Mouse (Mus musculus): ENCODE measurements around the gene Gm20425.
A peak's percentile ranks its signal among the peaks of the same experiment; 100 is the strongest.
"Not testable (repeated sequence)": the region's sequence is repeated elsewhere in the genome, so short reads cannot be mapped to it uniquely, and the experiment has no call there.

Gm20425 gene

DNA sequence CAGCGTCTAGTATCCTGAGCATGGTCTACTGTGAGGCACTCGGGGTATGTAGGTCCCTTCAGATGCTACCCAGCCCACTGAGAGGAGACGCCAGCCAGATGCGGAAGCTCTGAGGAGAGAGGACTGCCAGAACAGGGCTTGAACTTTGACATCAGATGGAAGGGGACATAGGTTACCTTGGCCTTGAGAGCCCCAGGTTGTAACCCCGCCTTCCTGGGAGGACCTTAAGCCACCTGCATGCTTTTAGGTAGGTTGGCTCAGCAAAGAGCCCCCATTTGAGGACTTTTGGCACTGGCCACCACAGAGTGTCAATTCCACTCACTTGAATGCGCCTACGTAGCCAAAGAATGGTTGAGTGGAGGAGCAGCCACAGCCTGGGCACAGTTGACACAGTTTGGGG lies 5.4 kb downstream of the Gm20425 start:
- no peak for DNase-seq (ENCODE audit: low spot score)

DNA sequence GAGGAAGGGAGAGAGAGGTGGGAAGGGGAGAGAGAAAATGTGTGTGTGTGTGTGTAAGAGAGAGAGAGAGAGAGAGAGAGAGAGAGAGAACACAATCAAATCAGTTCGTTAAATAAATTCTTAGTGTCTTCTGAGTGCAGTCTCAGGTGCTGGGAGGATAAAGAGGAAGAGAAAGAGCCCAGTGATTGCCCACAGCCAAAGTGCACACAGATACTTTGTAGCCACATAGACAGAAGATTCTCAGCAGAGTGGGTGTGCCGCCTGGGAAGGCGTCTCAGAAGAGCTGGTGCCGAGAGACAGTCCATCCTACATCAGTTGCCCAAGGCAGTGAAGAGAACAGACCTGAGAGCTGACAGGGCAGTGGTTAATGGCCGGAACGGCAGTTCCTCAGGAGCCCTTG lies 15.8 kb downstream of the Gm20425 start:
- no peak for DNase-seq (ENCODE audit: low spot score)

DNA sequence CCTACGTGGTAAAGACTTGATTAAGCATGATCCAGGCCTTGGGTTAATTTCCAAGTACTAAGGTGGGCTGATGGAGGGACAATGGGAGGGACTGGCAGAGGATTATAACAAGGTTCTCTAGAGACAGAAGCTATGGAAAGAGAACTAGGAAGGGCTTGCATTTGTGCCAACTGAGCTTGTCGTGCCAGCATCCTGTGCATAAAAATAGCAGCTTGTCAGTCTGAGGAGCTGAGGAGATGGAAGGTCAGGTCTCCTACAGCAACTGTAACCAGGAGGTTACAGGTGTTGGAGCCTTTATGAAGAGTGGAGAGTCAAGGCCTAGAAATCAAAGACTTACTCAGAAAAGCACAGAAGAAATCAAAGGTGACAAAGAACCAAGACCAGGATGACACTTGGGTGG lies 16.5 kb downstream of the Gm20425 start:
- DNase-seq (ENCODE audit: low spot score): no peak

DNA sequence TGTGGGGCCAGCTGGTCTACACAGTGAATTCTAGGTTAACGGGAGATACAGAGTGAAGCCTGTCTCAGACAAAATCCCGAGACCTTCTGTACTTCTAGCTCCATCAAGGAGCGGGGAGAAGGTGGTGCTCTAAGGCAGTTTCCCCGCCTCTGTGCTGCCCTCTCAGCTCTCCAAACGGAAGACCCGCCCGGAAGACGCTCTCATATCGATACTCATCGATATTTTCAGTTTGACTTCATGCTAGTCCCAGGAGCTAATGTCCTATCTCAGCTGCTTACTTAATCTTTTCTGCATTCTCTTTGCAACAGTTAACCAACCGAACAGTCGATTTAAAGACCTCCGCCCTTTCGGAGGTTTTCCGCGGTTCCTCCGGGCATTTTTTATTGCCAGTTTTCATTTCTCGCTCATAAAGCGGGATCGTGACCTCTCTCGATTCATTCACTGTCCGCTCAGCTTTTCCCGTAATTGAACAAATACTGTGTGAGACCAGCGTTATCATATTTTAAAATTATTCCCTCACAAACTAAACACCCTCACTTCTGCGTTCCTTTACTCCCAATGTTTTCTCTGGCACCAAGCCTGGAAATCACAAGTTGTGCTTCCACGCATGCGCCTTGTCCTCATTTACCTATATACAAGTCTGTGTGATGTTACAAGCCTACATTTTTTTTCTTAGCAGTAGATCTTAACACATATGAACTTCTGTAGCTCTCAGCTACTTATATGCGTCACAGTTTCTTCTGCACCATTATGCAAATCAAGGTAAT lies 17.3 kb downstream of the Gm20425 start:
- DNase-seq (ENCODE audit: low spot score): no peak

DNA sequence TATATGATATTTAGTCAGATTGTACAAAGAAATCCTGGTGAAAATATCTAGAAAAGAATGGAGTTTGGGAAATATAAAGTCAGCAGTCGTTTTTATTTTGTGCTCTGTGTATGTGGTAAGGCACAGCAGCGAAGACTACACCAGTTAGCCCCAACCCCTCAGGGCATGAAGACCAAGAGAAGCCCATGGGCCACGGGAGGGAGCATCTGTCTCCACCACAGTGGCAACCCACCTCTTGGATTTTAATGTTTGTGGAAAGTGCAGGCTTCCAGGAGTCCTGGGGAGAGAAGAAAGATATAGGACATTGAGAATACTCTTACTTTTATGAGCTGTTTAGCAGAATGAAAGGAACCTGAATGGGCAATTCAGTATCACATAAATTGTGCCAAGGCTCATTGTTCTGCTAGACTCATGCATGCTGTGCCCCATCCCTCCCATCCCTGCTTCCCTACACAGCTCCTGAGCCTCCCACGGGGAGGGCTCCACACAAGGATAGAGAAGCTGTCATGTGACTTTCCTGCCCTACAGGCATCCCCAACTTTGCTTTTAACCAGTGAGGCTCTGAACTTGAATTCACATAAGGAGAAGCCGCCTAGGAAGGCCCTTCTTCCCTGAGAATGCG lies 21.2 kb downstream of the Gm20425 start:
- DNase-seq (ENCODE audit: low spot score): no peak

DNA sequence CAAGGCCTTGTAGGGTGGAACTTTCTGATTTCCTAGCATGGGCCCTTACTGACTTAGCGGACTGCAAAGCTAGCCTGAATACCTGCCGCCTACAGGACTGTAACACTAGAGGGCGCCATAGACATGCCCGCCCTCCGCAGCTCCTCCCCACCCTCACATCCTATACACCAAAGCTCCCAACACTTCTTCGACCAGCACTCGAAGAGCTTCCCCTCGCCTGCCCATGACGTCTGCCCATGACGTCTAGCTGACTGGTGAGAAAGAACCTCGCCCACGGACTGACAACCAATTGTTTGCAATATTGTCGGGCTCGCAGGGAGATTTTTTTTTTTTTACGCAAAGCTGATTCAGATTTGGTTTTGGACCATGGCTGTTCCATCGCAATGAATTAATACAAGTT lies 22.3 kb downstream of the Gm20425 start:
- peak; percentile 54 for DNase-seq (ENCODE audit: low spot score)

DNA sequence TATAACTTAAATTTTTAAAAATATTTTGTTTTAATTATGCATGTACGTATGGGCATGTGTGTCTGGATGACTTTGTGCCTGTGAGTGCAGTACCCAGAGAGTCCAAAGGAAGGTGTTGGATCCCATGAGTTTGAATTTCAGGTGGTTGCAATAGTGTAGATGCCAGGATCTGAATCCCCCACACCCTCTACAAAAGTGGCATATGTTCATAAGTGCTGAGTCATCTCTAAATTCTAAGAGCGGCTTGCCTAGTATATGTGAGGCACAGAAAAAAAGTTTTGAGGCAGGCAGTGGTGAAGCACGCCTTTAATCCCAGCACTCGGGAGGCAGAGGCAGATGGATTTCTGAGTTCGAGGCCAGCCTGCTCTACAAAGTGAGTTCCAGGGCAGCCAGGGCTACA lies 24.3 kb downstream of the Gm20425 start:
- DNase-seq (ENCODE audit: low spot score): no peak

DNA sequence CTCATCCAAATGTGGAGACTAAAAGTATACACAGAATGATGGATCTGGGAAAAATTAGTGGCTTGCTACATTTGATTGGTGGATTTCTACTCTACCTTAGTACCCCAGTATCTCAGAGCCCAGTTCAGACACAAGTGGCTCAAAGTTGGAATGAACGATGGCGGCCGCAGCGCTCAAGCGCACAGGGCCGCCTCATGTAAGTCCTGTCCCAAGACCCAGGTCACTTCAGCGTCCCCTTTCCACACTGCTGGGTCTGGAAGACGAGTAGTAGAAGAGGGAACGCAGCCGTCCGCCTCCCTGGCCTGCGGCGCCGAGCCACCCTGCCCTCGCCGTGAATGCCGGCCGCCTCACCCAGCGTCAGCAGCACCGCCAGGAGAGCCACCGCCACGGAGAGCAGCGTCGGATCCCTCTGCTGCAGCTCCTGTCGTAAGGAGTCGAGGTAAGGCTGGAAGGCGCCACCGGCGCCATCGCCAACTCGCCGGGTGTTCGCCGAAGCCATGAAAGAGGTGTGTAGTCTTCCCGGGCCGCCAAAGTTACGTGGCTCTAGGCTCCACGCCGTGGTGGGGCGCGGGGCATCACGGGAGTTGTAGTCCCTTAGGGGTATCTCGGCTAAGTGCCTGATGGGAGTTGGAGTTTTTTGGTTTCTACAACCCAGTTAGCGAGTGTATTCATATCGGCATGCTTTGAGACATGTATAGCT lies 28.4 kb downstream of the Gm20425 start, which contains the start of gene Srprb:
Gene Srprb (minus strand): TSS at position 577 of the 700 bp plus-strand sequence.
- DNase-seq (ENCODE audit: low spot score): peak; percentile 90

DNA sequence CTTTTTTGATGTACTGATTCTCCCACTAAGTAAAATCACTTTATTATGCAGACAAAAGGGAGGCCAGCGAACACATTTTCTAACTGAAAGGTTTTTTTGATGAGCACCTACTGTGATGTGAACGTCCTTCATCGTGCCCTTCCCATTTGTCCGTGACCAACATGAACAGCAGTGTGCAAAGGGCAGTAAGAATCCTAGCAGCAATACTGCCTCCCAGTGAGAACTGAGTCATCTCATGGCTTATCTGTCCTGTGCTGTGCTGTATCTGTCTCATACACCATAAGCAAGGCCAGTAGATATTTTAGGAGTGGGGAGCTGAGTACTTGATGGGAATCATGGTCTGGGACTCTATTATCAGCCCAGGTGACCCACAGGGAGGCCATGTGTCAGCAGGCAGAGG lies 41.7 kb downstream of the Gm20425 start:
- no peak for DNase-seq (ENCODE audit: low spot score)

DNA sequence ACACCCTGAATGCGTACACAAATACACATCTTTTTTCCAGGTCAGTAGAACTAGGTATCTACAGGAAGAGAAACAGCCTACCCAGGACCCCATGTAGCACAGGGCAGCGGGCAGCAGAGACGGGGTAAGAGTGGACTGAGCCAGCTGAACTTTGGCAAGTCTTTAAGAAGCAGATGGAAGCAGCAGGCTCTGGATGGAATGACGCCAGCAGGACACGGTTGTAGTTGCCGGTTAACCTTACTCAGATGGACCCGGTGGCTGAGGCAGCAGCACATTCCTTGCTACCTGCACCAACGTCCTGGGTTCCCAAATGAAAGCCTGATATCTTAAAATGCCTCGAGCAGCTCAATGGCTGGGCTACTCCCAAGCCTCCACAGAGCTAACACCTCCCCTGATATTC lies 43.4 kb downstream of the Gm20425 start:
- DNase-seq (ENCODE audit: low spot score): peak; percentile 15

DNA sequence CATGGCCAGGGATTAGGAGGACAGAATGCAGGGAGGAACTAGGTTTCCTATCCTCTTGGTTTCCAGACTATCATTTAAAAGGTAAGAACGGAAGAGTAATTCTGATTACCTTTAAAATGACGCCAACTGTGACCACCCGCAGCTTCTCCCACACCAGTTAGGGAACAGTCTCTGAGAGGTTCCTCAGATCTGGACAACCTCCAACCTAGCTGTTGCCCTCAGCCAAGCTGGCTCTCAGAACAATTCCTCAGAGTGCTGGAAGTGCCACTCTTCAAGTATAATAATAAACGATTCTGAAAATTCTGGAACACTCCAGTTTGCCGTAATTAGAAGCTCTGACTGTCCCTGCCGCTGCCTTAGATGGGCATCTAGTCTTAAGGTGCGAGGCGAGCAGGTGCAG lies 44.2 kb downstream of the Gm20425 start:
- no peak for DNase-seq (ENCODE audit: low spot score)

DNA sequence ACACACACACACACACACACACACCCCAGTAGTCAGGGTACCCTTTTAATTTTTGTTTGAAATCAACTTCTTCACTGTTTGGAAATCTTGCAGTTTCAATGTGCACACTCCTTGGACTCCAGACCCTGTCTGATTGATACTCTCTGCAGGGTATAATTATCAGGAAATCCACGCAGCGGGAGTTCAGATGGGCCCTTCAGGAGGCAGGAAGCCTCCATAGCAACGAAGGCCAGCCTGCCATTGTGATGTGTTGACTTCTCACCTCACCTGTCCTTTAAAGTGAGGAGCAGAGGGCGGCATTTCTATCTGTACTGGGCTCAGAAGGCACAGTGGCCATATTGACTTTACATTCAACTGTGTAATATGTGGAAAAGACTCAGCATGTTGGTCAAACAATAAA lies 45.3 kb downstream of the Gm20425 start:
- DNase-seq (ENCODE audit: low spot score): no peak

DNA sequence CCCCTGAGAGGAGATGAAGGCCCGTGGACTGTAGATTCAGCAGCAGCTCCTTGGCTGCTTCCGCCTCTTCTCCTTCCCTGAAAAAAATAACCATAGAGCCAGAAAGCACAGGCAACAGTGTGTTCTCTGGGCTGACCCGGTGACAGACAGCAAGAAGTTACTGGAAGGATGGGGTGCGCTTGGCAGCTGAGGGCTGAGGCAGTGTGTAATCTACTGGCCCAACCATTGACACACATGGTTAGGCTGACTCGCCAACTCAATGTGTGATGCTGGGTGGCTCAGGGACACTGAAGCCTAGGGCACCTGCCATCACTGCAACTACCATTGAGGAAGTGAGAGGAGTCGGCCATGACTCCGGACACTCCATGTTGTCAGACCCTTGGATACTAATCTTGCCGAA lies 48.2 kb downstream of the Gm20425 start:
- no peak for DNase-seq (ENCODE audit: low spot score)

DNA sequence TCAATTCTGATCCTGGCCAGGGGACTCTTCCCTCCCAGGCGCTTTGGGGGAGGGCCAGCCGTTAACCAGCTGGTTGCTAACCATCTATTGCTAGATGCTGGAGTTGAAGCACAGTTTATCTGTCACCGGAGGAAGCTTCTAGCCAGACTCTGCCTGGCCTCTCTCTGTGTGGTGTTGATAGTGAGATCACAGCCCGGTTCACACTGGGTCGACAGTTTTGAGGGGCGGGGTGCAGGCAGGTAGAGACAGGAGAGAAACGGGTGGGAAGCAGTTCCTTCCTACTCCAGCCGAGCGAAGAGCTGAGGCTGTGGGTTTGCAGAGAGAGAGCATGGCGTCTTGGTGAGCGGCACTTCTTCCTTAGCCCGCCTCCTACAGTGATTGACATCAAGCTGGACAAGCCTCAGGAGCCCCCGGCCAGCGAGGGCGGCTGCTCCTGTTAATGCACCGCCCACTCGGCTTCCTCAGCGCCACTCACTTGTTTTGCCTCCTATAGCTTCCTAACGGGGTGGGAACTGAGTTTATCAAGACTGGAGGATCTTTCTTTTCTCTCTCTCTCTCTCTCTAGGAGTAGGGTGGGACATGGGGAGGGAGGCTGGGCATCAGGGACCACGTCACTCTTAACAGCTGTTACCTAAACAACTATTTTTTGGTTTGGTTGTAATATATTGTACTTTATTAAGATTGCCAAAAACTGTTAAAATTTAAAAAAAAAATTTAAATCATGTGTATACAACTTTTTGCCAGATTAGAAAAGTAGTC lies 49.1 kb downstream of the Gm20425 start:
- peak; percentile 74 for DNase-seq (ENCODE audit: low spot score)

DNA sequence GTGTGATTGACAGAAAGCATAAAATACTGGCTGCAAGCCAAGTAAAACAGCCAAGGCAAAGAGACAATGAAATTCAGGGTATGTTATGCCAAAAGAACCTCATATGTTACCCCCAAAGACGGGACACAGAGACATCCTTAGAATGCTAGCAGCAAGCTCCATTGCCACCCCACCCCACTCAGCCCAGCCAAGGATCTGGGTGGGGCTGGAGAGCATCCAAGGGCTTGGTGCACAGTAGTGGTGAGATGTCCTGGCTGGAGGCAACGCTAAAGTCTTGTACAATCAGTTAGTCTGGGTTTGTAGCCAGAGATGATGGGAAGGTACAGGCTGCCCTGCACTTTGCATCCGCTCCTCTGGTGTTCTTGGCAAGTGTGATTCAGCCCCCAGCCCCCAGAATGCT lies 49.8 kb downstream of the Gm20425 start:
- peak; percentile 33 for DNase-seq (ENCODE audit: low spot score)

DNA sequence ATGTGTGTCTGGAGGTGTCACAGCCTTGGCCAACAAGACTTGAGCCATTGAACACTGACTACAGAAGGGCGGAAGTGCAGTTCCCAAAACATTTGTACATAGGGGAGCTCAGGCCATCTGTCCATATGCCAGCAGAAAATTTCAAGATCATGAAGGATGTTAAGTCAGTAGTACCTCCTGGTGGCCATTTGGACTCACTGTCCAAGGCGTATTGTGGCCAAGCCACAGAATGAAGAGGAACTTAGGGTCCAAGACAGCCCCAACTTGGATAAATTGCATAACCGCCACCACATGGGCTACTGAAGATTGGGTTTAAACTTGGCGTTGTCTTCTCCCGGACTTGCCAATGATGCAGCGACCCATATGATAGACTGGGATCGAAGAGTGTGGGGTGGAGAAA lies 54.4 kb downstream of the Gm20425 start:
- DNase-seq (ENCODE audit: low spot score): no peak

DNA sequence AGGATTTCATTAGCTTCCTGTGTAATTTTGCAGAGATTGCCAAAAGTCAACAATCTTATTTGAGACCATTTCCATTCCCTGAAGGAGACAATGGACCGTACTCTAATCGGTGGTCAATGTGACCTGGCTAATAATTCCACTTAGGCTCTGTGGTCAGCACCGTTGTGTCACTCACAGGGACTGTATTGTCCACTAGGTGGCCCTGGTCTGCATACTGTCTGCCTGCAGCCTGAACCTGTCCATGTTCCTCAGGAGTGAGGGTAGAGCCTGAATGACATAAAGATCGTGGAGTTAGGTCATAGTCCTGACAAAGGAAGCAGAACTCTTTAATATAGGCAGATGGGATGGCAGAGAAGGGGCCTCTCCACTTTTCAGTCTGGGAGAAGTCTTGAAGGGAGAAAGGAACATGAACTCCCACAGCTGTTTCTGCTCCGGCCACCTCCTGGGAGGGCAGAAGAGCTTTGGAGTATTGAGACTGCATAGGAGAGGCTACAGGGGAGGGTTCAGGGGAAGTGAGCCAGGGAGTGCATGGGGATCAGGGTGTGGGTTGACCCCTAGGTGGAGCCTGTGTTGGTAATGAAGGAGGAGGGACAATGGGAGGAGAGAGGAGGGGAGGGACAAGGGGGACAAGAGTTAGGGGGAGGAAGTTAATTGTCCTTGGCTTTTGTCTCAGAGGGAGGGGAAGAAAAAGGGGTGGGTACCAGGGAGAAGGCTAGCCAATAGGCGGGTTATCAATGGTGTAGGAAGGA lies 55.2 kb downstream of the Gm20425 start:
- no peak for DNase-seq (ENCODE audit: low spot score)

DNA sequence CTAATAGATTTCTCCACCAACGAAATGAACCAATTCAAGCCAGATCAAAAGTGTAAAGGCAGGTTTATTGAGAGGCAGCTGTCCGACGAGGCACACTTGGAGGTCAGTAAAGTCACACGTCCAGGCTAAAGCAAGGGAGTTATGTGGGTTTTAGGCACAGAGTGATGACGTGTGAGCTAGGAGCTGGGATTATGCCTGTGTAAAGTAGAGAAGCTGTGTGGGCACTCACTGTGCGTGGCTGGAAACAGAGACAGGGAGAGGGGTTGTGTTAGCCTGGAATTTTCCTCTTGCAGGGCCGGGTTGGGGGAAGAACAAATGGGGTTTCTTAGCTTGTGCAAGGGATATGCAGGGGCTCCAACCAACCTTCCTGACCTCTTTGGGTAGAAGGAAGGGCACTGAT lies 61.3 kb downstream of the Gm20425 start:
- DNase-seq (ENCODE audit: low spot score): no peak

DNA sequence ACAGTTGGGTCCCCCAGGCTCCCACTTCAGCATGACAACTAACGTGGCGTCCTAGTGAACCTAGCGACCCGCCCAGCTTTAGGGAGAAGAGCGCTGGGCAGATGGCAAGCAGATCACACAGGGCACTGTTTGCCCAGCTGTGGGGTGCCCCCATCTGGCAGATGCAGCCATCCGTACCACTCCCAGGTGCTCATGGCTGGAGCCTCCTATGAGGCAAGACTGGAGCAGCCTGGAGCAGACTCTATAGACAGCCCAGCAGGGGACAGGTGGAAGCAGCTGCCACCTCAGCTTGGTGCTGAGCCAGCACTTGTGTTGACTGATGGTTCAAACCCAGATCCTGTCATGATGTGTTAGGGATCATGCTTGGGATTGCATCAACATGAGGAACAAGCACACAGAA lies 62.1 kb downstream of the Gm20425 start:
- no peak for DNase-seq (ENCODE audit: low spot score)

DNA sequence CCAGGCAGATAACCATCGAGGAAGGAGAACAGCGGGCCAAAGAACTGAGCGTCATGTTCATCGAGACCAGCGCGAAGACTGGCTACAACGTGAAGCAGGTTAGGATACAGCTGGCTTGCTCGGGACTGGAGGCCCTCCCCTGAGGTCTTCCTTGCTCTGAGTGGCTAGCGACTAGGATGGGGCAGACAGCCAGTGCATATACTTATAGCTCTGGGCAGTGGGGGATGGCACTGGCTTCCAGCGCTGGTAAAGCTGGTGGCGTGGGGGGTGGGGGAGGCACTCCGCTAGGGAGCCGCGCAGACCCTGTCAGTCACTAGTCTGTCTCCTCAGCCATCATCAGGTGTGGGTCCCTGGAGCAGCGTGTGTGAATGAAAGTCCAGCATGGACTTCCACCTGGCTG lies 66.3 kb downstream of the Gm20425 start:
- no peak for DNase-seq (ENCODE audit: low spot score)

DNA sequence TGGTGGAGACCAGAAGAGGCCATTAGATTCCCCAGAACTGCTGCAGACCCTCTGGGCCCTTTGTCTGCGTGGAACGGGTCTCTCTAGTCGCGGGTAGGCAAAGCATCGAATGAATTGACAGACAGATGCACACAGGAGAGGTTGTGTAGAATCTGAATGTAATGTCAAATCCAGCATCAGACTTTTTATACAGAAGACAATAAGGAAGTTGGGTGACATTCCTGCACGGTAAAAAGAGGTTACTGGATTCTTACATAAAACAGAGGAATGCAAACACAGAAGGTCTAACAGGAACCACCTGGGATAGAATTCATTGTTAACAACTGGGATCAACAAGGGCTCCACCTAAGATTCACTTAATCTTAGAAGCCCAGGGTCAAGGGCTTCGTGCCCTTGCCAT lies 74.9 kb downstream of the Gm20425 start:
- DNase-seq (ENCODE audit: low spot score): not testable (repeated sequence)

DNA sequence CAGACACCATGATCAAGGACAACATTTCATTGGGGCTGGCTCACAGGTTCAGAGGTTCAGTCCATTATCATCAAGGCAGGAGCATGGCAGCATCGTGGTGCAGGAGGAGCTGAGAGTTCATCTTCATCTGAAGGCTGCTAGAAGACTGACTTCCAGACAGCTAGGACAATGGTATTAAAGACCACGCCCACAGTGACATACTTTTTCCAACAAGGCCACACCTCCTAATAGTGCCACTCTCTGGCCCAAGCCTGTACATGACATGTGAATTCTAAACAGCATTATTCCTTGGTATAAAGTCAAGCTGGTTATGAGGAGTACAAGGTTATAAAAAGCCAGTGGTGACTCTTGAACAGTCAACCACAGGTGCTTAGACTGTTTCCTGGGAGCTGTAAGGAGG lies 75.5 kb downstream of the Gm20425 start:
- DNase-seq (ENCODE audit: low spot score): no peak

Data from ovary, postnatal 36 days (tissue).